ENCODE assay signal across 8 mouse cellular contexts in the genomic region with DNA sequence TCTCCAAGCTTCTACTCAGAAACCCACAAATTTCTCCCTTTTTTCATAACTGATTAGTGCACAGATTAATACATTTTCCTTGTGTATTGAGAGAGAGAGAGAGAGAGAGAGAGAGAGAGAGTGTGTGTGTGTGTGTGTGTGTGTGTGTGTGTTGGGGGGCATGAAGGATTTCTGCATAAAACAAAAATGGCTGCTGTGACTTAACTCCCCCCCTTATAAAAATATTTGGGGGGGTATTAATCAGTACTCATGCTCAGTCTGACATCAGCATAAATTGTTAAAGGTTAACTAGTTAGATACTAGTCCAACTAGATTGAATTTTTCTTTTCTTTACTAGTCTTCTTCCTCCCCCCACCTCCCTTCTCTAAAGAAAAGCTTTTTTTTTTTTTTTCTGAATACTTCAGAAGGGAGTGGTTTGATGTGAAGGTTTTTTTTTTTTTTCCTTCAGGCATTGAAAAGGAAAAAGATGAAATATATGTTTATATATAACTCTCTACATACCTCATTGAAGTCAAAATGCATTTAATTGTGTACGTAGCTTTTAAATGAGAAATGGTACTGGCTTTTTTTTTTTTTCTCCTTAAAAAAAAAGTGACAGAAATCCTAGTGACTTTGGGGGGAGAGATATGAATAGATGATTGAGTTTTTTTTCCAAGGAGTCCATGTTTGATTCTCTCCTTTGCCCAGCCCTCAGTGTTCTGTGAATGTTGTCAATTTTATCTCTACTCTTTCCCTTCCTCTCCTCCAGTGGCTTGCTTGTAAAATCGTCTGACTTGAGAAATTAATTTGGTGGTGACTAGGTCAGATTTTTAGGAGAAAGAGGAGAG. TPM values are rescaled to one million over a fixed set of nuclear protein-coding genes. Genes with fewer than 3 reads are reported as not detected.
DNase-seq lines count a peak whose midpoint lies in the region; ATAC-seq and TF ChIP-seq lines count a peak whose summit lies in the region.
"Had no signal": no experiment of that assay in that cellular context is flagged by ENCODE, and none has a peak within 500 bp of the region (broad histone marks: within the 10 kb centered on the region; RNA-seq: fewer than 3 reads in every experiment).

No protein-coding gene starts in this region.

- peak overlapping the region; percentile 100 for H3K9ac ChIP-seq in forebrain, embryonic 15.5 days (replicated peaks)
- H3K9ac ChIP-seq in liver, embryonic 14.5 days (replicated peaks), result no peak overlapping the region

- H3K36me3 ChIP-seq in forebrain, embryonic 15.5 days, result no peaks in the 10 kb centered on the region
- no peaks in the 10 kb centered on the region for H3K36me3 ChIP-seq in liver, embryonic 14.5 days (replicated peaks; ENCODE audit: control insufficient read depth, insufficient read depth, low read depth)

- H3K4me1 ChIP-seq in forebrain, embryonic 15.5 days, result peaks cover 54% of the 10 kb centered on the region
- H3K4me1 ChIP-seq in liver, embryonic 14.5 days (replicated peaks; ENCODE audit: control insufficient read depth in 2 of 2, insufficient read depth in 2 of 2, low read length in 1 of 2), result peaks cover 53 to 58% of the 10 kb centered on the region in 2 experiments
- peaks cover 35% of the 10 kb centered on the region for H3K4me1 ChIP-seq in cerebellum, adult 2 months (ENCODE audit: control insufficient read depth, insufficient read depth, low read length)

- no peak for ATAC-seq in forebrain, embryonic 15.5 days (replicated peaks)
- no peak for ATAC-seq in liver, embryonic 14.5 days (ENCODE audit: insufficient read depth)

- peak overlapping the region; percentile 100 for H3K27ac ChIP-seq in forebrain, embryonic 15.5 days (replicated peaks)
- peak overlapping the region; percentile 6; the same call in 1 of the 2 replicates for H3K27ac ChIP-seq in liver, embryonic 14.5 days
- no peak overlapping the region for H3K27ac ChIP-seq in cerebellum, adult 2 months (ENCODE audit: insufficient read depth, low read length)

- TF ChIP-seq CTCF in liver, embryonic 14.5 days (IDR thresholded peaks at IDR 0.05; ENCODE audit: low read depth), result no peak
- TF ChIP-seq CTCF in cerebellum, adult 2 months (IDR thresholded peaks at IDR 0.05; ENCODE audit: borderline replicate concordance, insufficient read depth, low read depth, low read length), result no peak

- peak overlapping the region; percentile 94 for H3K4me3 ChIP-seq in forebrain, embryonic 15.5 days
- no peak overlapping the region for H3K4me3 ChIP-seq in liver, embryonic 14.5 days (ENCODE audit: insufficient read depth in 1 of 2, low read depth in 2 of 2, low read length in 2 of 2)
- H3K4me3 ChIP-seq in cerebellum, adult 2 months (replicated peaks; ENCODE audit: insufficient read depth, low read depth, low read length), result no peak overlapping the region

- WGBS in forebrain, embryonic 15.5 days, result 14% methylated on average over 2 of the region's 2 CpGs
- 36% methylated on average over 2 of the region's 2 CpGs for WGBS in liver, embryonic 14.5 days (ENCODE audit: insufficient replicate concordance)
- WGBS in cerebellum, adult 2 months, result 75% methylated on average over 2 of the region's 2 CpGs

- no peak for TF ChIP-seq EP300 in liver, embryonic 14.5 days (IDR thresholded peaks at IDR 0.05; ENCODE audit: low read depth)

- peak overlapping the region; percentile 95 for H3K4me2 ChIP-seq in forebrain, embryonic 15.5 days (replicated peaks)
- peak overlapping the region; percentile 89 for H3K4me2 ChIP-seq in liver, embryonic 14.5 days (ENCODE audit: low read depth)

- no peaks in the 10 kb centered on the region for H3K27me3 ChIP-seq in forebrain, embryonic 15.5 days
- peaks cover 35% of the 10 kb centered on the region for H3K27me3 ChIP-seq in liver, embryonic 14.5 days (ENCODE audit: control insufficient read depth, insufficient read depth, low read length)
- no peaks in the 10 kb centered on the region for H3K27me3 ChIP-seq in cerebellum, adult 2 months (ENCODE audit: control insufficient read depth, insufficient read depth, low read length)

- TF ChIP-seq POLR2A in cerebellum, adult 2 months (IDR thresholded peaks at IDR 0.05; ENCODE audit: borderline replicate concordance, insufficient read depth, low read length), result no peak

- no peaks in the 10 kb centered on the region for H3K9me3 ChIP-seq in forebrain, embryonic 15.5 days
- H3K9me3 ChIP-seq in liver, embryonic 14.5 days (ENCODE audit: control insufficient read depth, low read length), result no peaks in the 10 kb centered on the region

- DNase-seq in retina, postnatal 1 day, result peak; percentile 11
- no peak for DNase-seq in retina, embryonic 14.5 days (ENCODE audit: low spot score)
- DNase-seq in liver, embryonic 14.5 days (ENCODE audit: low read depth in 3 of 3, low spot score in 3 of 3), result no peak
- DNase-seq in cerebellum, adult 2 months, result no peak
- no peak for DNase-seq in adrenal gland, adult 2 months
- no peak for DNase-seq in gastrocnemius, postnatal 4 days (ENCODE audit: low spot score in 2 of 2)
- DNase-seq: right cerebral cortex, adult 18-20 months had no signal

RNA-seq across cellular contexts. Expression of gene Chd3, which starts 1.0 kb away (rescaled TPM):
- polyA plus RNA-seq in forebrain, embryonic 15.5 days (2015; fragmentation: Nextera tagmentation; extraction: Ambion mirVana), result 127 and 138 TPM in 2 replicates
- 13.7 and 14.3 TPM in 2 replicates for polyA plus RNA-seq in liver, embryonic 14.5 days (2012; rRNA removed)
- 1.9 and 2.4 TPM in 2 replicates for polyA plus RNA-seq in liver, embryonic 14.5 days (2014; fragmentation: Nextera tagmentation; extraction: Ambion mirVana)
- polyA plus RNA-seq in cerebellum, adult 2 months (2012; rRNA removed), result 111 and 115 TPM in 2 replicates
- 10 to 100 TPM; 71.0 to 92.8 TPM for total RNA-seq in adrenal gland, adult 2 months (2021)
- polyA plus RNA-seq in adrenal gland, adult 2 months (2012; rRNA removed), result 83.4 and 107 TPM in 2 replicates
- total RNA-seq in gastrocnemius, postnatal 4 days (2021), result 10 to 100 TPM; 73.0 to 80.8 TPM

RNA-seq across cellular contexts. Expression of gene Naa38, which starts 25.1 kb away (rescaled TPM):
- 89.4 and 91.9 TPM in 2 replicates for polyA plus RNA-seq in forebrain, embryonic 15.5 days (2015; fragmentation: Nextera tagmentation; extraction: Ambion mirVana)
- polyA plus RNA-seq in liver, embryonic 14.5 days (2012; rRNA removed), result 70.9 and 76.9 TPM in 2 replicates
- polyA plus RNA-seq in liver, embryonic 14.5 days (2014; fragmentation: Nextera tagmentation; extraction: Ambion mirVana), result 120 and 127 TPM in 2 replicates
- 193 and 200 TPM in 2 replicates for polyA plus RNA-seq in cerebellum, adult 2 months (2012; rRNA removed)
- total RNA-seq in adrenal gland, adult 2 months (2021), result 100 to 1,000 TPM; 124 to 157 TPM
- polyA plus RNA-seq in adrenal gland, adult 2 months (2012; rRNA removed), result 175 and 193 TPM in 2 replicates
- 10 to 100 TPM; 63.8 to 76.3 TPM for total RNA-seq in gastrocnemius, postnatal 4 days (2021)

RNA-seq across cellular contexts. Expression of gene Cyb5d1, which starts 25.2 kb away (rescaled TPM):
- polyA plus RNA-seq in forebrain, embryonic 15.5 days (2015; fragmentation: Nextera tagmentation; extraction: Ambion mirVana), result 44.3 and 45.9 TPM in 2 replicates
- polyA plus RNA-seq in liver, embryonic 14.5 days (2012; rRNA removed), result 4.8 and 8.3 TPM in 2 replicates
- 6.2 and 7.3 TPM in 2 replicates for polyA plus RNA-seq in liver, embryonic 14.5 days (2014; fragmentation: Nextera tagmentation; extraction: Ambion mirVana)
- 40.2 and 41.9 TPM in 2 replicates for polyA plus RNA-seq in cerebellum, adult 2 months (2012; rRNA removed)
- 10 to 100 TPM; 44.2 to 59.7 TPM for total RNA-seq in adrenal gland, adult 2 months (2021)
- 10.7 and 11.8 TPM in 2 replicates for polyA plus RNA-seq in adrenal gland, adult 2 months (2012; rRNA removed)
- 10 to 100 TPM; 21.1 to 26.4 TPM for total RNA-seq in gastrocnemius, postnatal 4 days (2021)

RNA-seq across cellular contexts. Expression of gene Tmem88, which starts 27.8 kb away (rescaled TPM):
- 5.9 and 6.7 TPM in 2 replicates for polyA plus RNA-seq in forebrain, embryonic 15.5 days (2015; fragmentation: Nextera tagmentation; extraction: Ambion mirVana)
- polyA plus RNA-seq in liver, embryonic 14.5 days (2012; rRNA removed), result 3.7 and 5.3 TPM in 2 replicates
- polyA plus RNA-seq in liver, embryonic 14.5 days (2014; fragmentation: Nextera tagmentation; extraction: Ambion mirVana), result 4.6 TPM in 2 replicates
- 5.7 and 6.0 TPM in 2 replicates for polyA plus RNA-seq in cerebellum, adult 2 months (2012; rRNA removed)
- total RNA-seq in adrenal gland, adult 2 months (2021), result 10 to 100 TPM; 10.8 to 16.0 TPM
- 86.3 and 94.7 TPM in 2 replicates for polyA plus RNA-seq in adrenal gland, adult 2 months (2012; rRNA removed)
- 10 to 100 TPM; 16.9 to 17.4 TPM for total RNA-seq in gastrocnemius, postnatal 4 days (2021)

RNA-seq across cellular contexts. Expression of gene Rnf227, which starts 29.9 kb away (rescaled TPM):
- 115 and 127 TPM in 2 replicates for polyA plus RNA-seq in forebrain, embryonic 15.5 days (2015; fragmentation: Nextera tagmentation; extraction: Ambion mirVana)
- polyA plus RNA-seq in liver, embryonic 14.5 days (2012; rRNA removed), result 0.30 and 0.74 TPM in 2 replicates
- polyA plus RNA-seq in liver, embryonic 14.5 days (2014; fragmentation: Nextera tagmentation; extraction: Ambion mirVana), result 0.59 and 0.66 TPM in 2 replicates
- 130 and 135 TPM in 2 replicates for polyA plus RNA-seq in cerebellum, adult 2 months (2012; rRNA removed)
- 1 to 10 TPM; 3.3 to 6.8 TPM for total RNA-seq in adrenal gland, adult 2 months (2021)
- 0.88 and 1.1 TPM in 2 replicates for polyA plus RNA-seq in adrenal gland, adult 2 months (2012; rRNA removed)
- 1 to 10 TPM; 2.8 to 3.1 TPM for total RNA-seq in gastrocnemius, postnatal 4 days (2021)
